Mouse (Mus musculus): Measurements from ENCODE around the gene Calhm2. TPM values are rescaled to one million over a fixed set of nuclear protein-coding genes. Genes with fewer than 3 reads are reported as not detected.

The Calhm2 gene
- 0.05 TPM for polyA plus RNA-seq (2021)

DNA sequence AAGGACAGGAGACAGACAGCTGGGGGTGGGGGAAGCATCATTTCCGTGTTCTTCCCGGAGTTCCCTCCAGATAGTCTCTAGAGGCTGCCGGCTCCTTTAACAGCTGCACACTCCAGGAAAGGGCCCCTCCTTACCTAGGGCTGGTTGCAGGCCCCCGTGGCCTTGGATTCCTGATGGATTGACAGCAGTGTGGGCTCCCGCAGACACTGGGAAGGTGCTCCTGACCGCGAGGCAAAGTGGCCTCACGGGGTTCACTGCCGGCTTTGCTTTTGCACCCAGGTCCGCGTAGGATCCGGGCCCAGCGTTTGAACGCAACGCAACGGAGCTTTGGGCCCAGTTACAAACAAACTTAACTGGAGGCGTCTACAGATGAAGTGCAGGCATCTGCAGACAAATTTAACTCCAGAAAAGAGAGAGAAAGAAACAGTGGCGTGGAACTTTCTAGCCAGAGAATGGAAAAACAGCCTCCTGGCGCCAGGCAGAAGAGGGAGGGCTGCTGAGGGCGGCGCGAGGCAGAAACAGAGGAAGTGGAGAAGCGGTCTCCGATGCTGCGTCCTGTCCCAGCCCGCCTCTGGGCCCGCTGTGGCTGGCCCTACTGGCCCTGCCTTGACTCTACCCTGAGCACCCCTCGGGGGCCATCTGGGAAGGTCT, at the start of gene Calhm2:
Calhm2 (minus strand) TSS at position 524 of the 651 bp plus-strand sequence.
- POLR2A ChIA-PET = interaction anchor here (0.7 kb wide), 1 partner anchor 85 kb away, joined by 5 read pairs; no protein-coding TSS in a partner anchor

DNA sequence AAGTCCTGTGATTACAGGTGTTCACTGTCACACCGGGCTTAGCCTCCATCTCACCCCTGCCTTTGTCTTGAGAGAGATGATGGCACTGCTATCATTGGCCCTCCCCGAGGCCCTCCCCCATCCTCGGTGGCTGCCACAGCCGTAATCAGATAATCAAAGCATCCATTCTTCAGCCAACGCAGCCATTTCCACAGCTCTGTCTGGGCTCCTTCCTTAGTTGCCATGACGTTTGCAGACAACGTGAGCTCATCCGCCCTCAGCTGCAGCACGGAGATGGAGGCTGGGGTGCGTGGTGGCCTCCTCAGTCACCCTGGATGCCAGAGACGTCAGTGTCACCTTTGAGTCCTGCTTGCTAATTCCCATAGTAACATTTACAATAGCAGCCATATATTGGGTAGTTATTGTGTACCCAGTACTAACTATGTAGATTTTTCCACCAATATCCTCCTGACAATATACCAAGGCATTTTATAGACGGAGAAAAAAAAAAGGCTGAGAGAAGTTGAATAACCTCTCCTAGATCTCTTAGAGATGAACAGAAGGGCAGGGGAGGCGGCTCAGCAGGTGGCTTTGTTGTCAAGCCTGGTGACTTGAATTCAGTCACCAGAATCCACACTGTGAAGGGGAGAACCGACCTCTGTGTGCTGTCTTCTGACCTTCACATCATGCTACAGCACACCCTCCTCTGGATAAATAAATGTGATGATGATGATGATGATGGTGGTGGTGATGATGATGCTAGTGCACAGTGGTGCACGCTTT, 48.6 kb upstream of the Calhm2 start:
- DNase-seq (ENCODE audit: low read depth, low spot score) (no peak), ATAC-seq (no peak)
- peaks cover 20% of the 10 kb centered on the region for H3K27me3 ChIP-seq
- in situ Hi-C loops (cut with MboI; ENCODE audit: low pct_unique_long_range_greater_than_20kb) = no loop called here
- POLR2A ChIA-PET = interaction anchor here (0.8 kb wide), 1 partner anchor 12 kb away, joined by 3 read pairs; no protein-coding TSS in a partner anchor
- no peak for TF ChIP-seq CTCF (IDR thresholded peaks at IDR 0.05)
- CTCF ChIA-PET = interaction anchor here (0.7 to 1.4 kb wide), 2 partner anchors 12 to 18 kb away, joined by 3 to 4 read pairs; no protein-coding TSS in a partner anchor

More for the DNA sequence above, at the start of gene Calhm2:
- DNase-seq (ENCODE audit: low read depth, low spot score) (no peak), ATAC-seq (no peak)
- no peak for TF ChIP-seq CTCF (IDR thresholded peaks at IDR 0.05)
- in situ Hi-C loops (cut with MboI; ENCODE audit: low pct_unique_long_range_greater_than_20kb) = no loop called here
- CTCF ChIA-PET = interaction anchor here (1.0 to 3.1 kb wide), 3 partner anchors 16 to 32 kb away, joined by 3 to 7 read pairs (median 3); no protein-coding TSS in a partner anchor
- H3K27me3 ChIP-seq = no peaks in the 10 kb centered on the region

DNA sequence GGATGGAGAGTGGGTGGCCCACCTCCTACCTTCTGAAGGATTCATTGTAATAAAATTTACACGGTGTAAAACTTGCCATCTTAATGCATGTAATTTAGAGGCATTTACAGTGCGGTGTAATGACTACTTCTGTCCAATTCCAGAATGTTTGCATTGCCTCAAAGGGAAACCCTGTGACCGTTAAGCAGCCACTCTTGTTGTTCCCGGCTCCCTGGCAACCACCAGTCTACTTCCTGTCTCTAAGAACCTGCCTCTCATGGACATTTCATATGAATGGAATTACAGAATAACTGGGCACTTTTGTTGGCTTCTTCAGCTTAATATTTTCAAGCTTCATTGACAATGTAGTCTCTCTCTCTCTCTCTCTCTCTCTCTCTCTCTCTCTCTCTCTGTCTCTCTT, 46.6 kb upstream of the Calhm2 start:
- H3K27me3 ChIP-seq = peaks cover 35% of the 10 kb centered on the region
- ATAC-seq (no peak), DNase-seq (ENCODE audit: low read depth, low spot score) (no peak)
- ChIA-PET CTCF (interaction anchor here (1.0 kb wide), 1 partner anchor 50 kb away, joined by 3 read pairs; no protein-coding TSS in a partner anchor), POLR2A (no interaction called here)
- no peak for TF ChIP-seq CTCF (IDR thresholded peaks at IDR 0.05)
- in situ Hi-C loops (cut with MboI; ENCODE audit: low pct_unique_long_range_greater_than_20kb) = no loop called here

DNA sequence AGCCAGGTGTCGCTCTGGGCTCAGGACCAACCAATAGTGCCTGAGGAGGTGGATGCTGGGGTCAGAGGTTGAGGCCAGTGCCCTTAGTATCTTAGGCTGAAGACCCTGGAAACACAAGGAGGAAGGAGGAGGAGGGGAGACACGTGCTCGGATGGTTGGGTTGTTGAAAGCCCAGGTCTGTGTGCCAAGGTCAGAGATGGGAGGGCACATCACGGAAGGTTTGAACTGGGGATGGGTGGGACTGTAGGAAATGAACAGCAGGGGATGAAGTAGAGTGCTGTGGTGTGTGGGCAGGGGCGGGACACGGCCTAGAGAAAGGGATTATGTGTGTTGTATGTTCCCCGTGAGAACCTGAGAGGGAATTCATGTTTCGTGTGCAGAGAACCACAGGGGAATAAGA, 46.1 kb upstream of the Calhm2 start:
- ChIA-PET CTCF (interaction anchor here (1.0 kb wide), 1 partner anchor 49 kb away, joined by 3 read pairs; no protein-coding TSS in a partner anchor), POLR2A (no interaction called here)
- in situ Hi-C loops (cut with MboI; ENCODE audit: low pct_unique_long_range_greater_than_20kb) = no loop called here
- no peak for TF ChIP-seq CTCF (IDR thresholded peaks at IDR 0.05)
- no peak for DNase-seq (ENCODE audit: low read depth, low spot score)
- peaks cover 38% of the 10 kb centered on the region for H3K27me3 ChIP-seq
- no peak for ATAC-seq

DNA sequence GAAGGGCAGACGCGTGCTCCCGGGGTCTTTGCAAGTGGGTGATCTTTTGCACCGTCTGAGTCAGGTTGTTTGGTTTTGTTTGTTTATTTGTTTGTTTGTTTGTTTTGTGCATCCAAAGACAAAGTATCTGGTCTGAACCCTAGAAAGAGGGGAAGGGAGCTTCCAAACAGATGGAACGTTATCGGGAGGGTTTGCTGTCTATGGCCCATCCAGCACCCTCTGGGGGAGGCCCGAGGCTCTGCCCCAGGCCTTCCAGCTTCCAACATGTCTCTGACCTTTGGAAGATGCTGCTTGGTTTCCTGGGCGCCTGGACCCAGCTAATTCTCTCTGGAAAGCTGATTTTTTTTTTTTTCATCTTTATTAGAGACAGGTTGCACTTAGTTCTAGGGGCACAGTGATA, 41.9 kb upstream of the Calhm2 start:
- H3K27me3 ChIP-seq = peaks cover 48% of the 10 kb centered on the region
- POLR2A ChIA-PET = no interaction called here
- TF ChIP-seq CTCF (IDR thresholded peaks at IDR 0.05) = no peak
- CTCF ChIA-PET = no interaction called here
- in situ Hi-C loops (cut with MboI; ENCODE audit: low pct_unique_long_range_greater_than_20kb) = no loop called here
- ATAC-seq (no peak), DNase-seq (ENCODE audit: low read depth, low spot score) (no peak)

DNA sequence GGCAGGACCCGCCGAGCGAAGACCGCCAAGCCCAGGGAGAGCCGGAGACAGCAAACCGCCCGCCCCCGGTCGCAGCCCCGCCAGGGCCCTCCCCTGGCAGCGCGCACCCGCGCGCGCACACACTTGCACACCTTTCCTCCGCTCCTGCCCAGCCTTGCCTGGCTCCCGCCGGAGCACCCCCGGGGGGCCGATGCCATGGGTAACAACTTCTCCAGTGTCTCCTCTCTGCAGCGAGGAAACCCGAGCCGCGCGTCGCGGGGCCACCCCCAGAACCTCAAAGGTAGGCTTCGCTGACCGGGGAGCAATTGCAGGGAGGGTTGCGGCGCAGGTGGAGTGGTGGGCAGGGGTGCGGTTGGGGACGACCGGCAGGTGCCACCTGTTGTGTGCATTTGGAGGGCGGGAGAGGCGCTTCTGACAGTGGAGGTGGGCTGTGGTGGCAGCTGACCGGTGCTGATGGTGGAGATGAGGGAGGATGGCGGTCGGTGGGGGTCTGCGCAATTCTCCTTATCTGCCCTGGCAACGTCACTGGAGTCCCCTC, 41.2 kb upstream of the Calhm2 start:
- DNase-seq (ENCODE audit: low read depth, low spot score) = no peak
- no peak for TF ChIP-seq CTCF (IDR thresholded peaks at IDR 0.05)
- in situ Hi-C loops (cut with MboI; ENCODE audit: low pct_unique_long_range_greater_than_20kb) = loop anchor here (5.0 kb wide), 2 partner anchors 78 to 153 kb away; no protein-coding TSS in a partner anchor
- CTCF ChIA-PET = no interaction called here
- no peak for ATAC-seq
- H3K27me3 ChIP-seq = peaks cover 48% of the 10 kb centered on the region
- POLR2A ChIA-PET = no interaction called here

DNA sequence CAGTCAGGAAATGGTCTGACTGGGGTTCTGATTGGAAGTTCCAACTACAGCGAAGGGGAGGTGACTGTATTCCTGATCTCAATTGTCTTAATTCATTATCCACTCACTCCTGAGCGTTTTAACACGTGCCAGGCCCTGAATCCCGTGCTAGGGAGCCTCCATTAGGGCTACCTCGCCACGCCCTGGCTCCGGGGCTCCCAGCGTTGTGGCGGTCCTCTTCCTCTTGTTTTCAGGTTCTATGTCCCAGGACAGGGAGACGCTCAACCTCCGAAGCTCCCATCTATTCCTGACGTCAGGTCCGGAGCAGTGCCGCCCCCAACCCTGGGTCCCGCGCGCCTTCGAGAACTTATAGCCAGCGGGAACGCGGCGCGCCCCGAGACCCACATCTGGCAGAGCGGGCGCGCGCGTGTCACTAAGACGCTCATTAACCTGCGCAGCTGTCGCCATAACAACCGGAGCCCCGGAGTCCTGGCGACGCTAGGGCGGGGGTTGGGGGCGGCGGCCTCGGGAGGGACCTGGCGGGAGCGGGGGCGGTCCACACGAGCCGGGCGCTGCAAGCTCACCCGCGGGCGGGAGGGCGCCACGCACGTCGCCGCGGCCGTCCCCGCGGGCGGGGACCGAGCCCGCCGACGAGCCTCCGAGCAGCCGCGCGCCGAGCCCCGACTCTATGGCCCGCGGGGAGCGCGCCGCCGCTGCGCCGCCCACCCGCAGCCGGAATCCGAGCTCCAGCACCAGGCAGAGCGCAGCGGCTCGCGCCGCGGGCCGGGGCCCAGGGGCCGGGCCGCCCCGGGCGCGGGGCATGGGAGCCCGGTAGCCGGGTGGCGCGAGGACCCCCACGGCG, 40.6 kb upstream of the Calhm2 start, which contains the start of gene Neurl1a:
Neurl1a (plus strand) TSS at position 390 of the 841 bp plus-strand sequence.
- no peak for DNase-seq (ENCODE audit: low read depth, low spot score)
- ChIA-PET CTCF (interaction anchor here (1.4 to 1.5 kb wide), 2 partner anchors 81 to 85 kb away, joined by 4 to 5 read pairs; no protein-coding TSS in a partner anchor), POLR2A (no interaction called here)
- in situ Hi-C loops (cut with MboI; ENCODE audit: low pct_unique_long_range_greater_than_20kb) = loop anchor here (5.0 kb wide), 2 partner anchors 79 to 154 kb away; no protein-coding TSS in a partner anchor
- peaks cover 48% of the 10 kb centered on the region for H3K27me3 ChIP-seq
- no peak for ATAC-seq
- TF ChIP-seq CTCF (IDR thresholded peaks at IDR 0.05) = no peak

DNA sequence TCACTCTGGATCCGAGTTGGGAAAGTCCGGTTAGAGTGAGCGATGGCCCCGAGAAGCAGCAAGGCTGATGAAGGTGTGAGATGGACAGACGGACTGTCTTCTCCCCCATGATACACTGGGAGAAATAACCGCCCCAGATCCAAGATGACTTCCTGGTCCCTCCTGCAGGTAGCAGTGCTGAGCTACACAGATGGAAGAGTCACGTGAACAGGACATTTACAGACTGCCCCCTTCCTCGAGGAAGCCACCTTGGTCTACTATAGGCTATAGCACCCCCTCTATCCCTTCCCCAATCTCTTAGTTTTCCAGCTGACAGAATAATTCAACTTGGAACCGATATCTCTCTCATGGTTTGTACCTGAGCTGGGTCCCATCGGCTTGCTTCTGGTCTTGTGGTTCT, 39.9 kb upstream of the Calhm2 start:
- DNase-seq (ENCODE audit: low read depth, low spot score) (no peak), ATAC-seq (no peak)
- TF ChIP-seq CTCF (IDR thresholded peaks at IDR 0.05) = no peak
- ChIA-PET CTCF (interaction anchor here (1.4 to 1.5 kb wide), 2 partner anchors 82 to 85 kb away, joined by 4 to 5 read pairs; no protein-coding TSS in a partner anchor), POLR2A (interaction anchor here (1.0 kb wide), 1 partner anchor 83 kb away, joined by 3 read pairs; no protein-coding TSS in a partner anchor)
- in situ Hi-C loops (cut with MboI; ENCODE audit: low pct_unique_long_range_greater_than_20kb) = loop anchor here (5.0 kb wide), 2 partner anchors 79 to 154 kb away; no protein-coding TSS in a partner anchor
- peaks cover 50% of the 10 kb centered on the region for H3K27me3 ChIP-seq

DNA sequence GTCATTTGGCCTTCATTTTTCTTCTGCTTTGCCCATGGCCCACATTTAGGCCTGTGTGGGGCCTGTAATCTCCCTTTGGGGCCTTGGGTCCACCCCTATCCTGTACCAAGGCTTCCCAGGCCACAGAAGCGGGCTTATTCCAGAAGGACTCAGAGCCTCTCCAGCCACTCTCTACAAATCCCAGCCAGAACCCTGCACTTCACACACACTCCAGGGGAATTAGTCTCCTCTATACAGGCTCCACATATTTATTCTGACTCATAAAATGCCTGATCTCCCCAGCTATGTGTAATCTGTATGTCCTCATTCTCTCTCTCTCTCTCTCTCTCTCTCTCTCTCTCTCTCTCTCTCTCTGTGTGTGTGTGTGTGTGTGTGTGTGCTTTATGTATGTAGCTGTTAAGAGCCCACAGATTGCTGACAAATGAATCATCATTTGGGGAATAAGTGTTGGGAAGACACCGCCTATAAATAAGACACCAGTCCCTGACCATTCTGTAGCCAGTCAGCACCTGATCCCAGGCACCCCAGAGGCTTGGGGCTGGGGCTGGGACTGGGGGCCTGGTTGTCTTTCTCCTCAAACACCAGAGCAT, 38.9 kb upstream of the Calhm2 start:
- ChIA-PET POLR2A (interaction anchor here (0.6 to 1.0 kb wide), 3 partner anchors 84 to 250 kb away, joined by 3 to 5 read pairs (median 3); no protein-coding TSS in a partner anchor), CTCF (interaction anchor here (1.2 to 1.5 kb wide), 4 partner anchors 83 to 179 kb away, joined by 3 to 5 read pairs (median 4); no protein-coding TSS in a partner anchor)
- in situ Hi-C loops (cut with MboI; ENCODE audit: low pct_unique_long_range_greater_than_20kb) = loop anchor here (5.0 kb wide), 2 partner anchors 80 to 155 kb away; no protein-coding TSS in a partner anchor
- DNase-seq (ENCODE audit: low read depth, low spot score) (no peak), ATAC-seq (peak; percentile 45)
- H3K27me3 ChIP-seq = peaks cover 52% of the 10 kb centered on the region
- TF ChIP-seq CTCF (IDR thresholded peaks at IDR 0.05) = no peak

Data from Patski (cell line).